Mouse (Mus musculus) layer of hippocampus, postnatal 14 days (tissue): ENCODE results near the gene Fip1l1. TPM values are rescaled to one million over a fixed set of nuclear protein-coding genes. Genes with fewer than 3 reads are reported as not detected.

Experiments
- total RNA-seq, 2 experiments: library from RNA; stranded (reverse); gene quantifications; 2 replicates each; pipeline ENCODE4 v1.2.3; 2021

Gene Fip1l1
- total RNA-seq, 2 experiments from 2014 or later, result 64.9 to 66.1 TPM

Other genes with a start within 250 kb of the Fip1l1 start
- 10 to 100 TPM; 27.1 to 29.9 TPM for gene Scfd2, start 3.7 kb upstream of the Fip1l1 start, total RNA-seq
- 10 to 100 TPM; 19.0 to 22.4 TPM for gene Lnx1, start 167.5 kb downstream of the Fip1l1 start, total RNA-seq